Comparison of ENCODE assay signal across 1 mouse cellular context in genomic region chr6:136465959-136466381, GRCm38 (mm10).
TF ChIP-seq lines count a peak whose summit lies in the region.

No protein-coding gene starts in this region.

TF ChIP-seq in CH12.LX, 34 proteins besides CTCF, POLR2A, EP300 and RAD21 (continued from another document):
- TF ChIP-seq KAT2A (IDR thresholded peaks at IDR 0.05; ENCODE audit: insufficient replicate concordance, low read length) = no peak
- no peak for TF ChIP-seq USF2 (conservative IDR thresholded peaks at IDR 0.05; ENCODE audit: low read depth, low read length)
- no peak for TF ChIP-seq TBP (conservative IDR thresholded peaks at IDR 0.05; ENCODE audit: low read depth, low read length)
- no peak for TF ChIP-seq ZC3H11A (IDR thresholded peaks at IDR 0.05; ENCODE audit: low read depth, low read length)
- TF ChIP-seq MAX (IDR thresholded peaks at IDR 0.05; ENCODE audit: low read length) = peak; percentile 33; the same call in 1 of the 2 replicates
- no peak for TF ChIP-seq MAFK (IDR thresholded peaks at IDR 0.05; ENCODE audit: insufficient replicate concordance, low read length)
- TF ChIP-seq MAZ (IDR thresholded peaks at IDR 0.05; ENCODE audit: low read depth, low read length) = no peak
- TF ChIP-seq SIN3A (IDR thresholded peaks at IDR 0.05; ENCODE audit: low read length) = no peak
TF ChIP-seq in CH12.LX: peak in this region for 4.
